8 mouse cellular contexts compared by ENCODE assay signal in the genomic region with DNA sequence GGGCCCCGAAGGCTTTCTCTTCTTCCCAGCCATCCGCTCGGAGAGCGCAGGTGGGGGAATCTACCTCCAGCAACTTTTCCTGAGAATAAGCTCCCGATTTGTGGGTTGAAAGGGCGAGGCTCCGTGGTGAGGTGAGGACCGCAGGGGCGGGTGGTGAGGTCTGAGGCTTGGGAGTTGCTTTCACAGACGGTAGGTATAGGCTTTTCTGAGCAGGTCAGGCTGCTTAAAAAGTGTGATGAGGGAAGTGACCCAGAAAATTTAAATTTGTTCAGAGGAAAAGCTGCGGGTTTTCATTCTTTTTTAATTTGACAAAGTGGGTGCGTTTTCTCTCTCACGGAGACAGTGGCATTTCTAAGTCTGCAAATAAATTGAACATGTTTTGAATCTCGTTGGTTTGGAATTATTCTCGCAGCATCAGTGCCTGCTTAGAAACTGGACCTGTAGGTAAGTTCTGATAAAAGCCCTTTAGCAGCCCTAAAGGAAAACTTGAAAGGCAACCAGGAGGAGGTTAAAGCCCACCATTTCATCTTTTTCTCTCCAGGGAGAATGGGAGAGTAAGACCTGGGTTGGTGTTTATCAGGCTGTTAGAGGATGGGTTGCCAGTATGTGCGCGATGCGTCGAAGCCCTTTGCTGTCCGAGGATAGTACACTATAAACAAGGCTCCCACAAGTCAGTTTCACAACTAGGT. TPM values are rescaled to one million over a fixed set of nuclear protein-coding genes. Genes with fewer than 3 reads are reported as not detected.
A peak's percentile ranks its signal among the peaks of the same experiment; 100 is the strongest.
DNase-seq lines count a peak whose midpoint lies in the region; ATAC-seq and TF ChIP-seq lines count a peak whose summit lies in the region.
"Had no signal": no experiment of that assay in that cellular context is flagged by ENCODE, and none has a peak within 500 bp of the region (broad histone marks: within the 10 kb centered on the region; RNA-seq: fewer than 3 reads in every experiment).

No protein-coding gene starts in this region.

- peak overlapping the region; percentile 73 for H3K4me3 ChIP-seq in lung, adult 2 months (replicated peaks; ENCODE audit: extremely low read depth, low read depth, low read length)
- H3K4me3 ChIP-seq in forebrain, embryonic 13.5 days = peak overlapping the region; percentile 65
- H3K4me3 ChIP-seq in limb, embryonic 12.5 days (replicated peaks) = peak overlapping the region; percentile 54
- peak overlapping the region; percentile 73 for H3K4me3 ChIP-seq in olfactory bulb, adult 2 months (ENCODE audit: insufficient read depth, low read depth, low read length)

- no peaks in the 10 kb centered on the region for H3K36me3 ChIP-seq in forebrain, embryonic 13.5 days (ENCODE audit: poor library complexity, severe bottlenecking)
- H3K36me3 ChIP-seq in limb, embryonic 12.5 days = no peaks in the 10 kb centered on the region

- no peaks in the 10 kb centered on the region for H3K9me3 ChIP-seq in forebrain, embryonic 13.5 days (replicated peaks)
- H3K9me3 ChIP-seq in limb, embryonic 12.5 days = no peaks in the 10 kb centered on the region

- no peak overlapping the region; the same call in 1 of the 2 replicates for H3K27ac ChIP-seq in forebrain, embryonic 13.5 days
- no peak overlapping the region for H3K27ac ChIP-seq in limb, embryonic 12.5 days
- 0 out of 2 replicates have a peak overlapping the region, but pooled peaks have one; percentile 2 for H3K27ac ChIP-seq in olfactory bulb, adult 2 months (ENCODE audit: insufficient read depth, low read depth, low read length)

- WGBS in lung, adult 2 months = 21% methylated on average over 20 of the region's 20 CpGs
- 16% methylated on average over 20 of the region's 20 CpGs for WGBS in forebrain, embryonic 13.5 days
- WGBS in limb, embryonic 12.5 days = 20% methylated on average over 20 of the region's 20 CpGs
- WGBS in olfactory bulb, adult 2 months = 19% methylated on average over 20 of the region's 20 CpGs

- TF ChIP-seq POLR2A in lung, adult 2 months (IDR thresholded peaks at IDR 0.05; ENCODE audit: borderline replicate concordance, extremely low read depth, low read depth, low read length) = no peak
- no peak for TF ChIP-seq POLR2A in olfactory bulb, adult 2 months (IDR thresholded peaks at IDR 0.05; ENCODE audit: insufficient read depth, low read depth, low read length)

- H3K27me3 ChIP-seq in forebrain, embryonic 13.5 days = peaks cover 51% of the 10 kb centered on the region
- peaks cover 58% of the 10 kb centered on the region for H3K27me3 ChIP-seq in limb, embryonic 12.5 days

- ATAC-seq in forebrain, embryonic 13.5 days = no peak
- no peak for ATAC-seq in limb, embryonic 12.5 days (ENCODE audit: insufficient number of reproducible peaks, insufficient read depth, low FRiP score, low TSS enrichment, low read depth)

- DNase-seq in lung, adult 2 months = no peak
- DNase-seq in lung, postnatal 36 days = no peak
- DNase-seq in urinary bladder, postnatal 10 days (ENCODE audit: low spot score) = no peak
- no peak for DNase-seq in testis, postnatal 14 days (ENCODE audit: low spot score)
- DNase-seq: thymus, postnatal 14 days had no signal

- TF ChIP-seq CTCF in lung, adult 2 months (IDR thresholded peaks at IDR 0.05; ENCODE audit: insufficient read depth, low read length) = no peak
- TF ChIP-seq CTCF in olfactory bulb, adult 2 months (IDR thresholded peaks at IDR 0.05; ENCODE audit: insufficient read depth, low read depth, low read length) = no peak

- peaks cover 6% of the 10 kb centered on the region for H3K4me1 ChIP-seq in lung, adult 2 months (ENCODE audit: control insufficient read depth, insufficient read depth, low read length)
- peaks cover 16% of the 10 kb centered on the region for H3K4me1 ChIP-seq in forebrain, embryonic 13.5 days
- peaks cover 9% of the 10 kb centered on the region for H3K4me1 ChIP-seq in limb, embryonic 12.5 days (replicated peaks)
- H3K4me1 ChIP-seq in olfactory bulb, adult 2 months (ENCODE audit: control insufficient read depth, insufficient read depth, low read length) = peaks cover 11% of the 10 kb centered on the region

- peak overlapping the region; percentile 70 for H3K9ac ChIP-seq in forebrain, embryonic 13.5 days
- no peak overlapping the region; the same call in 1 of the 2 replicates for H3K9ac ChIP-seq in limb, embryonic 12.5 days (replicated peaks)

- peak overlapping the region; percentile 95 for H3K4me2 ChIP-seq in forebrain, embryonic 13.5 days
- peak overlapping the region; percentile 93 for H3K4me2 ChIP-seq in limb, embryonic 12.5 days

RNA-seq across cellular contexts. Expression of a gene that starts 29.7 kb away (rescaled TPM):
- polyA plus RNA-seq in lung, adult 2 months (2012; rRNA removed) = 3.1 and 3.8 TPM in 2 replicates
- polyA plus RNA-seq in forebrain, embryonic 13.5 days (2015; fragmentation: Nextera tagmentation; extraction: Ambion mirVana) = 2.8 and 4.5 TPM in 2 replicates
- 0.56 and 1.0 TPM in 2 replicates for polyA plus RNA-seq in limb, embryonic 12.5 days (2016; fragmentation: Nextera tagmentation; extraction: Ambion mirVana)
- polyA plus RNA-seq in olfactory bulb, adult 2 months (2012; ENCODE audit: insufficient read depth, insufficient read length, low replicate concordance, missing spikeins) = not detected in 2 replicates
